ENCODE assay signal across 8 mouse cellular contexts in the genomic region with DNA sequence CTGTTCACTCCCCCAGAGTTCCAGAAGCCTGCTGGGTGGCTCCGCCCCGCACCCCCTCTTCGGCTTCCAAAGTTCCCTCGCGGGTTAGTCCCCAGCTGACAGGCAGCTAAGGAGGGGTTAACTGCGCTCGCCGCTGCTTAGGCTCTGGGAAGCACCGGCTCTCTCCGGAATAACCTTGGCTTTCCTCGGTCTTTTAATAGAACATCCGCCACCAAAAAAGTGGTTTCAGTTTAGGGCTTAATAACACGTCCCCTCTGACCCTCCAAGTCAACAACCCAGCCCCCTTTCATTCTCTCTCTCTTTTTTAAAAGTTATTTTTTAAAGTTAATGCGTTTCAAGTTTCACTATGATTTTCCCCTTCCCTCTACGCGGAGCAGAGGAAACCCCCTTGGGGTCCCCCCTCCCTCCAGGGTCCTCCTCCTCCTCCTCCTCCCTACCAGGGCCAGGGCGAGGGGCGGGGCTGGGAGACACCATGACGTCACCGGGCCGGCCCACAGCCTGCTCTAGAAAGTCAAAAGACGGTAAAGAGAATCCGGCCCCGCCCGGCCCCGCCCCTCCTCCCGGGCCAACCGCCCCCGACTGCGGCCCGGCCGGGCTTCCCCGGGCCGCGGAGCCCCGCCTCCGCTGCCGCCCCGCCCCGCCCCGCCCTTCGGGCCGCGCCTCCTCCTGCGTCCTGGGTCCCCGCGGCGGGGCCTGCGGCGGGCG. TPM values are rescaled to one million over a fixed set of nuclear protein-coding genes. Genes with fewer than 3 reads are reported as not detected.
DNase-seq lines count a peak whose midpoint lies in the region; ATAC-seq and TF ChIP-seq lines count a peak whose summit lies in the region.

No protein-coding gene starts in this region.

- ATAC-seq in granulocyte monocyte progenitor cell, adult 5-6 weeks (replicated peaks; ENCODE audit: poor library complexity, severe bottlenecking): peak; percentile 69
- ATAC-seq in intestine, postnatal 0 days: peak; percentile 86
- ATAC-seq in midbrain, embryonic 11.5 days (ENCODE audit: low FRiP score): peak; percentile 86

- DNase-seq in adrenal gland, postnatal 14 days: peak; percentile 100
- DNase-seq in embryonic facial prominence, embryonic 10.5 days (ENCODE audit: low spot score): peak; percentile 100
- peak; percentile 99 for DNase-seq in left cerebral cortex, postnatal 4 days
- peak; percentile 99 for DNase-seq in midbrain, embryonic 11.5 days (ENCODE audit: low spot score, missing footprints)
- DNase-seq in right cerebral cortex, postnatal 4 days: peak; percentile 92
- DNase-seq in yolk sac, embryonic 10.5 days (ENCODE audit: low spot score): peak; percentile 99

- peaks cover 7% of the 10 kb centered on the region; the same call in 1 of the 2 replicates for H3K27me3 ChIP-seq in embryonic facial prominence, embryonic 10.5 days (replicated peaks; ENCODE audit: low read depth, poor library complexity, severe bottlenecking)
- H3K27me3 ChIP-seq in intestine, postnatal 0 days (replicated peaks; ENCODE audit: control insufficient read depth, insufficient read depth, low read length): no peaks in the 10 kb centered on the region
- no peaks in the 10 kb centered on the region for H3K27me3 ChIP-seq in midbrain, embryonic 11.5 days (ENCODE audit: control insufficient read depth, insufficient read depth, low read length)

- WGBS in embryonic facial prominence, embryonic 10.5 days: 1% methylated on average over 41 of the region's 51 CpGs
- WGBS in intestine, postnatal 0 days: 1% methylated on average over 37 of the region's 51 CpGs
- WGBS in midbrain, embryonic 11.5 days: under 1% methylated on average over 22 of the region's 51 CpGs

- peaks cover 30% of the 10 kb centered on the region for H3K4me1 ChIP-seq in embryonic facial prominence, embryonic 10.5 days
- peaks cover 4% of the 10 kb centered on the region; the same call in 1 of the 2 replicates for H3K4me1 ChIP-seq in intestine, postnatal 0 days (replicated peaks; ENCODE audit: control insufficient read depth, insufficient read depth, low read length)
- peaks cover 16% of the 10 kb centered on the region for H3K4me1 ChIP-seq in midbrain, embryonic 11.5 days (ENCODE audit: control insufficient read depth, insufficient read depth, low read length)

- H3K9ac ChIP-seq in intestine, postnatal 0 days (ENCODE audit: low read depth, low read length): peak overlapping the region; percentile 88
- H3K9ac ChIP-seq in midbrain, embryonic 11.5 days (ENCODE audit: low read length): peak overlapping the region; percentile 90

- H3K9me3 ChIP-seq in embryonic facial prominence, embryonic 10.5 days: no peaks in the 10 kb centered on the region
- no peaks in the 10 kb centered on the region for H3K9me3 ChIP-seq in intestine, postnatal 0 days (ENCODE audit: control insufficient read depth)
- no peaks in the 10 kb centered on the region for H3K9me3 ChIP-seq in midbrain, embryonic 11.5 days (ENCODE audit: control insufficient read depth, low read length)

- peaks cover 15% of the 10 kb centered on the region for H3K36me3 ChIP-seq in embryonic facial prominence, embryonic 10.5 days (replicated peaks)
- peaks cover 3% of the 10 kb centered on the region; the same call in 1 of the 2 replicates for H3K36me3 ChIP-seq in intestine, postnatal 0 days (ENCODE audit: control insufficient read depth, insufficient read depth)
- no peaks in the 10 kb centered on the region for H3K36me3 ChIP-seq in midbrain, embryonic 11.5 days (ENCODE audit: control insufficient read depth, insufficient read depth, low read length)

- no peak for TF ChIP-seq CTCF in intestine, postnatal 0 days (IDR thresholded peaks at IDR 0.05; ENCODE audit: low read depth)

- H3K4me3 ChIP-seq in embryonic facial prominence, embryonic 10.5 days: peak overlapping the region; percentile 74
- H3K4me3 ChIP-seq in intestine, postnatal 0 days (ENCODE audit: low read depth, low read length): peak overlapping the region; percentile 98
- H3K4me3 ChIP-seq in midbrain, embryonic 11.5 days (ENCODE audit: low read depth, low read length): peak overlapping the region; percentile 90

- peak overlapping the region; percentile 94 for H3K27ac ChIP-seq in embryonic facial prominence, embryonic 10.5 days (replicated peaks)
- H3K27ac ChIP-seq in intestine, postnatal 0 days (ENCODE audit: low read depth, low read length): peak overlapping the region; percentile 98
- H3K27ac ChIP-seq in midbrain, embryonic 11.5 days (ENCODE audit: low read depth, low read length): peak overlapping the region; percentile 94

- intact Hi-C loops in left cerebral cortex, postnatal 4 days (cut with DNase I): loop anchor here (5.0 to 10.0 kb wide), 2 partner anchors 307 to 344 kb away; no protein-coding TSS in a partner anchor

- peak overlapping the region; percentile 84 for H3K4me2 ChIP-seq in intestine, postnatal 0 days (replicated peaks; ENCODE audit: low read depth)
- peak overlapping the region; percentile 80 for H3K4me2 ChIP-seq in midbrain, embryonic 11.5 days

RNA-seq across cellular contexts. Expression of a gene that starts 0.5 kb away (rescaled TPM):
- total RNA-seq in adrenal gland, postnatal 14 days (2021): 27.1 and 29.1 TPM in 2 replicates
- 9.4 and 10.3 TPM in 2 replicates for polyA plus RNA-seq in embryonic facial prominence, embryonic 10.5 days (2016; fragmentation: Nextera tagmentation; extraction: Ambion mirVana)
- 40.4 and 52.8 TPM in 2 replicates for total RNA-seq in granulocyte monocyte progenitor cell, adult 5-6 weeks (2014; fragmentation: Nextera tagmentation)
- total RNA-seq in granulocyte monocyte progenitor cell, adult 5-6 weeks (2017): 7.2 and 8.9 TPM in 2 replicates
- polyA plus RNA-seq in intestine, postnatal 0 days (2015; fragmentation: Nextera tagmentation; extraction: Ambion mirVana): 5.9 and 6.9 TPM in 2 replicates
- total RNA-seq in left cerebral cortex, postnatal 4 days (2021): 10 to 100 TPM; 84.3 to 84.9 TPM
- polyA plus RNA-seq in midbrain, embryonic 11.5 days (2014; fragmentation: Nextera tagmentation; extraction: Ambion mirVana): 12.0 and 12.9 TPM in 2 replicates

Comparison
In these comparisons a context has a peak if more than half of its experiments do, and no peak if none do; other contexts are left out.
1. Peak in every context shown above with its lines: DNase-seq, ATAC-seq, H3K4me3 ChIP-seq and H3K27ac ChIP-seq.